Mouse (Mus musculus) adrenal gland, adult 8-10 months (tissue): Measurements from ENCODE around the gene Otud7a. TPM values are rescaled to one million over a fixed set of nuclear protein-coding genes. Genes with fewer than 3 reads are reported as not detected.

ENCODE experiments used
- DNase-seq: peaks from one replicate; pipeline ENCODE4 v3.0.0; 2022
- total RNA-seq, 4 experiments: library from RNA; stranded (reverse); gene quantifications; 2 replicates each; pipeline ENCODE4 v1.2.4; 2022

The Otud7a gene
- total RNA-seq, 4 experiments from 2014 or later = 0.96 to 2.0 (median 1.9) TPM

DNA sequence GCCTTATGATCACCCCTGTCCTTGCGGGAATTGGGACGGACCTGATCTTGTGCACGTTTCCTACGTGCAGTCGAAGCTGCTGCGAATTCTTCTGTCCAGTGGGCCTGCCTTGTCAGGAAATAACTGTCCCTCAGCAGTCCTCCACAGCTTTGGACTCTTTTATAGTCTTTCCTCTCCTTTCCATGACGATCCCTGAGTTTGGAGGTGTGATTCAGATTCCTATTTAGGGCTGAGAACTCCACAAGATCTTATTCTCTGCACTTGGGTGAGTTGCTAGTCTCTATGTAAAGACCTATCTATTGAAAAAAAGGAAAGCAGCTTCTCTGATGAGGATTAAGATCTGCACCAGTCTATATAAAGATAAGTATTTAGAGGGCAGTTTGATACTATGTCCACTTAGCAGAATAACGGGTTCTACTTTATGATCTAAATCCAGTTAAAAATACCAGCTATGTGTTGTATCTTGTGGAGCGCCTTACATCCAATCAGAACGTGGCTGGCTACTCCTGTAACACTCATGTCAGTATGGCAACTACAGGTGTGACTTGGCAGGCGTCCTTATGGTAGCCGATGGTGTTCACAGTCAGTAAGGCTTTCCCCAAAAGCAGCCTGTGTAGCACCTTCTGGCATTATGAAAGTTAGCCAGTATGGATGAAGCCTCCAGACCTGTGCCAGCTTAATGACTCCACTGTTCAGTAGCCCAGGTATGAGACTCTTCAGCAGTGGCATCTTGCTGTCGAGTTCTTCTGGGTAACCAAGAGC lies 274.8 kb downstream of the Otud7a start:
- no peak for DNase-seq

DNA sequence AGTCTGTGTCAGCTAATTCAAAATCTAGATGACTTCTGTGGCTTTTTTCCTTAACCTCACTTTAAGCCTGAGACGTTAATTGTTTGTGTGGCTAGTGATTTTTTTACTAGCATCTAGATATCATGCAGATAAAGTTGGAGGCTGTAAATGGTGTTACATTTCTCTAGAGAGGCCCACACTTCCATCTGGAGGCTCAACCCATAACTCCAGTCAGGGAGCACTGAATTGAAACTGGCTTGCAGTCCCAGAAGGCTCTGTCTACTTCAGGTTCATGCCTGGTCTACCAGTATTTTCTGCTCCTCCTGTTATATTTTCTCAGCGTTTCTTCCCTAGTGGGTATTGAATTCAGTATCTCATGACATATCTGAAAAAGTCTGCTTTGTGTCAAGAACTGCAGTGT lies 276.1 kb downstream of the Otud7a start:
- no peak for DNase-seq

DNA sequence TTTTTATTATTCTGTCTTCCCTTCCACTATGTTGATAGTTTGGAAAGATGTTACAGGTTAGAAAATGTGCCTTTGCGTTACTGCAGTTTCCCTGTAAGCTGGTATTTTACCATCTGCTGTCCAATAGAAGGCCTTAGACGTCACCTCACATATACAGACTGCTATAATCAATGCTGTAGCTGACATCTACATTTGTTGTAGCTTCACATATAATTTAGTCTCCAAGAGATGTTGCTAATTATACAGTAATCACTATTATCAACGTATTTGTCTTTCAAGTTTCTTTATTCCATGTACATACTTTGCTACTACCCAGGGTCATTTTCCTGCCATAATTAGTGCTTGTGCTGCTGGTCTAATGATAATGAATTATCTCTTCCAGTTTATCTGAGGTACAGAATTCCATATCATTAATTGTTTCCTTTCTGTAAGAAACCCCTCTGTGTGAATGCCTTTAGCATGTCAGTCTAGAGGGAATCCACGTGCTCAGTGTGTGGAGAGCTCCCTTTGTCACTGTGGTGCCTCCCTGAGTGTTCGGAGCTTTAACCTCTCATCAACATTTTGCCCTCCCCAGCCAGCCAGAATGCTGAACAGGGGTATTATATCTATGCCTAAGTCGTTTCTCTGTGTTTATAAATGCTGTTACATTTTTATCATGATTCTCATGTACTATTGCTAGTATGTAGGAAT lies 280.6 kb downstream of the Otud7a start:
- no peak for DNase-seq

DNA sequence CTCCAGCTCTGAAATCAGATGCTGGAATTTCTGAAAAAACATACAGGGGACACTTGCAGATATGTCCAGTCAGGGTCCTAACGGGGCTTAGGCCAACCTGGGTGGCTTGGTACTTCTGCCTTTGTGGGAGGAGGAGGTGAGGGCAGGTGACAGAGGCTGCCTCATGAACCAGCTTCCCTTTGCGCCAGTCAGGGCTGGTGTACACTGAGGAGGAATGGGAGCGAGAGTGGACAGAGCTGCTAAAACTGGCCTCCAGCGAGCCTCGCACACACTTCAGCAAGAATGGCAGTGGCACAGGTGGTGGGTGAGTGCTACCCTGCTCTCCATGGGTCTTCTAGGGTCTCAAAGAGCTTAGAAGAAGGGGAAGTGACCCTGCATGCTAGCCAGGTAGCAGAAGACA lies 285.1 kb downstream of the Otud7a start:
- no peak for DNase-seq

DNA sequence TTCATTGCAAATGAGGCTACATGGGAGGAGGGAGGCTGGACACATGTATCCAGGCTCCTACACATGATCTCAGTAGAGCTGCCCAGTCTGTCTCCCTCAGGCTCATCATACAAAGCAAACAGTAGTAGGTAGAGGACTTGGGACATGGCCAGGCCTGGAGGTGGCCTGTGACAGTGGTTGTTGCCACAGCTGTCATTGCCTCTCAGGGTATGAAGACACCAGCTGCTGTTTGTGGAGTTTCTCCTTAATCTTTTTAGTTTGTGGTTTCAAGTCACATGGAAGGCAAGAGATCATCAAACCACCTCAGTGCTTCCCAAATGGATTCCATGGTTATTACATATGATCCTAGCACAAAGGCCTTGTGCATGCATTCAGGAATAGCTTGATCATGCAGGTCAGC lies 285.5 kb downstream of the Otud7a start:
- no peak for DNase-seq

DNA sequence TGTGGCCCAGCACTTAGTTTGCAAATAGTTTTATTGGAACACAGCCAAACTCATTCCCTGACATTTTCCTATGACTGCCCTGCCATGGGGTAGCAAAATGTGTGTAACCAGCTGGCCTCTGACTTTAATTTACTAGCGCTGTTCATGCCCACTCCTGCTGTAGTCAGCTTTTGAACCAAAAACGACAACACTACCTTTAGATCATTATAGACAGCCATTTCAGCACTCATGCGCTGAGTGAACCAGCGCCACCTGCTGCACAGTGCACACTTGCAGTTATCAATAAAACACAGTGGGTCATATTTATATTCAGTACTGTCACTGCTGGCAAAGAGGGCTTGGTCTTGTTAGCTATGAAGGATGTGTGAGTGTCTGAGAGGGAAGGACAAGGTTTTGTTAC lies 293.2 kb downstream of the Otud7a start:
- no peak for DNase-seq

DNA sequence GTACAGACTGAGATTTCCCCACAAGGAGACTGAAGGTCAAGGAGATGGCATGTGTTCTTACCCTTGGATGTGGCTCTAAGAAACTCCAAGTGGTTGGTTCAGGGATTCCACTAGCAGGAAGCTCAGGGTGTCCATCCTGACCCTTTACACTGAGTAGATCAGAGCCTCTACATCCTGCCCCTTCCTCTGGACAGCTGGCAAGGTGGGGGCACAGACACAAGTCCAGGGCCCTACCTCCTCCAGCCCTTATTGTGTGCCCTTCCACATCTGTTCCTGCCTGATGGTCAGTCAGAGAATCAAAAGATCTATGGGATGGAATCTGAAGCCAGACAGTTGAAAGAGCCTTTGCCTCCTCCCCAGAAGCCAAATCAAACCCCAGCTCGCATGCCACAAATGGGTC lies 293.6 kb downstream of the Otud7a start:
- no peak for DNase-seq

DNA sequence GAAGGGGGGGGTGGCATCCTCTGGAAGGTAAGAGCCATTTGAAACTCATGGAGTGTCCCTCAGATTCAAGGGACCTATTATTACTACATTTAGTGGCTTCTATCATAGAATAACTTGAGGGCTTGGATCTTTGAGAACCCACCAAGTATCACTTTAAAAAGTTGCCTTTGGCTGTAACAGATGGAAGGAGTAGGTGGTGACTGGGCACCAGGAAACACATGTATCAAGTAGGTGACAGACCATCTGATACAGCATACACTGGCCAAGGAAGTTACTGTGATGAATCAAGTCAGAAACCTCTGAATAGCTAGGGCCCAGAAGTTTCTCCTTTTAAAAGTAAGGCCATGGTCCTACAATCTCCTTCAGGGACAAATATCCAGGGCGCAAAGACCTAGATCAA lies 298.6 kb downstream of the Otud7a start:
- DNase-seq = no peak

DNA sequence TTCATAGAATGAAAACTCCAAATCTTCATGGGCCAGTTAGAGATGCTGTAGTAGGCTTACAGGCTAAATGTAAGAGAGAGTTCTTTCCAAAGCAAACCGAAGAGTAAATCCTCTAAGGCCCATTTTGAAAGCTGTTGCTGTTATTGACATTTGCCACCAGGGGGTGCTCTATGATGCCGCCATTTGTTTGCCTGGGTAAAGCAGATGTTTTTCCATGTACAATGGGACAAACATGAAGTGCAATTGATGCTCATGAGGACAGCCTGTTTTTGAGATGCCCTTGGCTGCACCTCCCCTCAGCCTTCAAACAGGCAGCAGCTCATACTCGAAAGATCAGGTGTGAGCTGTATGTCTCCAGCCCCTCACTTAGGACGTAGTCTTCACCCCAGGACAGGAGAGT lies 307.5 kb downstream of the Otud7a start:
- no peak for DNase-seq

DNA sequence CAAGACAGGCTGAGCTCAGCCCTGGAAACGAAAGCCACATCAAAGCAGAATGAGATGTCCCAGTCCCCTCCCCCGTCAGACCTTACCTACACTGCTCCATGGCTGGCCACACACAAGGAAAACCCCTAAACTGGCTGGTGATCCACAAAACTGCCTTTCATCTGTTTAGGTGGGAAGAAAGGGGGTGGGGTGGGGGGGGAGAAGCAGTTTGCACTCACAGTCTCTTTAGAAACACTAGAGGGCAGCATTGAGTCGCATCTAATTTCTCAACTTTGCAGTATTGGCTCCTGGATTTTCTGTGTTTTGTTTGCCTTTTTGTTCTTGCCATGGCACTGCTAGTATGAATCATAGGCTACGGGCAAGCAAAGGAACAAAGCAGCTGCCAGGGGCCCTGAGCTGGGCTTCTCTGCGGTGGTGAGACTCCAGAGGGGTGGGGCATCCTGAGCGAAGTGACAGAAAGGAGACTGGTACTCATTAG lies 308.8 kb downstream of the Otud7a start:
- no peak for DNase-seq

DNA sequence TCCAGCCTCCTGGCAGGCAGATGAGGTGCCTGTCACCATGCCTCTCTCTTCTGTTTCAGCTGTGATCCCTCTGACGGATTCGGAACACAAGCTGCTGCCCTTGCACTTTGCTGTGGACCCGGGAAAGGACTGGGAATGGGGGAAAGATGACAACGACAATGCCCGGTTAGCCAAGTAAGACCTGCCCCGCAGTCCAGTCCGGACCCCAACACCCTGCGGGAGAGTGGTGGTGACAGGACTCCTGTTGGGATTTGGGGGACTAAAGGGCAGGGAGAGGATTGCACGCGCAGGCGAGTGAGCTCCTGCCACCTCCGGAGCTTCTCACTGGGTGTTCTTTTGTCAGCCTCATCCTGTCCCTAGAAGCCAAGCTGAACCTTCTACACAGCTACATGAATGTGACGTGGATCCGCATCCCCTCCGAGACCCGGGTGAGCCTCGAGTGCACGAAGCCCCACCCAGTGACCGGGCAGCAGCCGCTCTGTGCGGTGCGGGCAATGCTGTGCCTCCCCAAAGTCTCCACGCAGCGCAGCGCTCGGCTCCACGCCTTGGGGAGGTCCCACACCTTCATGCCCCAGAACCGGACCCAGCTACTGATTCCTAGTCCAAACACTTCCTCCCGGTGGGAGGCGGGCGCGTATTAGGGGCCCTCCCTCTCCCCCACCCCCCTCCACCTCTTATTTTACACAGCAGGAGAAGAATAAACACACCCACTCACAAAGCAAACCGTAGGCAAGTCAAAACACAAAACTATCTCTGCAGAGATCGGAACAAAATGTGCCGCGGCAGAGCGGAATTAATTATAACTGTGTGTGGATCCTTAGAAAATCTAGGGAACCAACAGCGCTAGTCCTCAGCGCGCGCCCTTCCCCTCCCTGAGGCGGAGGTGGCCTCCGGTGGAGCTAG lies 310.3 kb downstream of the Otud7a start:
- no peak for DNase-seq

DNA sequence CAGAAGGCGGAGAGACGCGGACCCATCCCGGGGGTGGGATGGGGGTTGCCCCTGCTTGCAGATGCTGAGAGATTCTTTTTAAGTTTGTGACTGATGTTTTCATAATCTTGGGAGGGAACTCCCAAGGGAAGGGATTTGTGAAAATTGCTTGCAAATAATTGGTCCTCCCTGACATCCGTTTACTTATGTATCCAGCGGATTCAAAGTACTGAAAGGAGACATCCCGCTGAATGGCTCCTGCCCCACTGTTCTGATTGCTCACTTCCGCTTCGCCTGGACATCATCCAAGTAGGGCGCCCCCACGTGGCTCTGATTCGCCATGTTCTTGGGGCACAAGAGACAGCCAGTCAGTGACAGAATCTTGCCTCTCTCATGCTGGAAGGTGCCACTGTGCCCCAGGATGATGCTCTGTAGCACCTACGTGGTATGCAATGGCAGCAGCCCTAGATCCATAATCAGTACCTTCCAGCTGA lies 311.0 kb downstream of the Otud7a start:
- DNase-seq = peak; percentile 84

DNA sequence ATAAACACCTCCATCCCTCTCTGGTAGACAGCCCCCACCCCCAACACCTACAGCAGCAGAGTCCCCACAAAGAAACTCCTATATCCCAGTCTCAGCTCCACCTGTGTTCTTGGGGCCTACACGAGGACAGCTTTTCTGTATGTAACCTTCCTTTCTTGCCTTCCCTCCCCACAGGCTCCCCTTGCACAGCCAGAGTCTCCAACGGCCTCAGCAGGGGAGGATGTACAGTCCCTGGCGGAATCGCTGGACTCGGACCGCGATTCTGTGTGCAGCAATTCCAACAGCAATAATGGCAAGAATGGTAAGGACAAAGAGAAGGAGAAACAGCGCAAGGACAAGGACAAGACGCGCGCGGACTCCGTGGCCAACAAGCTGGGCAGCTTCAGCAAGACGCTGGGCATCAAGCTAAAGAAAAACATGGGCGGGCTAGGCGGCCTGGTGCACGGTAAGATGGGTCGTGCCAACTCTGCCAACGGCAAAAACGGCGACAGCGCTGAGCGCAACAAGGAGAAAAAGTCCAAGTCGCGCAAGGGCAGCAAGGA lies 312.7 kb downstream of the Otud7a start:
- no peak for DNase-seq

DNA sequence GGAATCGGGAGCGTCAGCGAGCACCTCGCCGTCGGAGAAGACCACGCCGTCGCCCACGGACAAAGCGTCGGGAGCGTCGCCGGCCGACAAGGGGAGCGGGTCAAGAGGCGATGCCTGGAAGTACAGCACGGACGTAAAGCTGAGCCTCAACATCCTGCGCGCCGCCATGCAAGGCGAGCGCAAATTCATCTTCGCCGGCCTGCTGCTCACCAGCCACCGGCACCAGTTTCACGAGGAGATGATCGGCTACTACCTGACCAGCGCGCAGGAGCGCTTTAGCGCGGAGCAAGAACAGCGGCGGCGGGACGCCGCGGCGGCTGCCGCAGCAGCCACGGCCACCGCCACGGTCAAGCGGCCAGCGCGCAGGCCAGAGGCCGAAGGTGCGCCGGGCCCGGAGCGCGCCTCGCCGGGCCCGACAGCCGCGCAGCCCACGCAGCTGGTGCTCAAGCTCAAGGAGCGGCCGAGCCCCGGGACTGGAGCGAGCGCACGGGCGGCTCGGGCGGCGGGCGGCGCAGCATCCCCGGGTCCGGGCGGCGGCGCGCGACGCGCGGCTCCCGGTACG lies 313.2 kb downstream of the Otud7a start:
- no peak for DNase-seq

DNA sequence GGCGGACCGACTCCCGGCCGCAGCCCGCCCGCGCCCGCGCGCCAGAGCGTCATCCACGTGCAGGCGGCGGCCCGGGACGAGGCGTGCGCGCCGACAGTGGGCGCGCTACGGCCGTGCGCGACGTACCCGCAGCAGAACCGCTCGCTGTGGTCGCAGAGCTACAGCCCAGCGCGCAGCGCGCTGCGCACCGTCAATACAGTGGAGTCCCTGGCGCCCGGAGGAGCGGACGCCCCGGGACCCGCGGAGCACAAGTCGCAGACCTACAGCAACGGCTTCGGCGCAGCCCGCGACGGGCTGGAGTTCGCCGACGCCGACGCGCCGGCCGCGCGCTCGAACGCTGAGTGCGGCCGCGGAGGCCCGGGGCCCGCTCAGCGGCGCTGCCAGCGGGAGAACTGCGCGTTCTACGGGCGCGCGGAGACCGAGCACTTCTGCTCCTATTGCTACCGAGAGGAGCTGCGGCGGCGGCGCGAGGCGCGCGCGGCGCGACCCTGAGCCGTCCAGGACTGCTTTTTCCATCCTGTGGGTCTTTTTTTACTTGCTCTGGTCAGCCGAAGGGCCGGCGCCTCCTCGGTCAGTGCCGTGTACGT lies 313.8 kb downstream of the Otud7a start:
- DNase-seq = no peak

DNA sequence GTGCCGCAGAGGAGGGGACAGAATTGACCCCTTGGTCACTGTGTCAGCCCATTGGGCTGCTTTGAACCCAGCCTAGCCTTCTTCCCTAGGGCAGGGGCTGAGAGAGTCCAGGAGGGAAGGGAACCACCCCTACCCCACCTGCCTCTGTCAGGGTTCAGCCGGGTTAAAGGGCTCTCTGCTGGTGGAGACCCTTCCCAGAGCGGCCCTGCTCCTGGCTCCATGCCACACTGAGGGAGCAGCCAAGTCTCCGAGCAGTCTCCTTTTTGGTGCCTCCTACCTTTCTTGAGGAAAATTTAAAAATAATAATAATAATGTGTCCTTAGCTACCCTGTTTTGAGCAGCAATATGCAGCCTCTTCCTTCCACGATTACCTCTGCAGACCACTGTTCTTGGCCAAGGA lies 315.1 kb downstream of the Otud7a start:
- no peak for DNase-seq

DNA sequence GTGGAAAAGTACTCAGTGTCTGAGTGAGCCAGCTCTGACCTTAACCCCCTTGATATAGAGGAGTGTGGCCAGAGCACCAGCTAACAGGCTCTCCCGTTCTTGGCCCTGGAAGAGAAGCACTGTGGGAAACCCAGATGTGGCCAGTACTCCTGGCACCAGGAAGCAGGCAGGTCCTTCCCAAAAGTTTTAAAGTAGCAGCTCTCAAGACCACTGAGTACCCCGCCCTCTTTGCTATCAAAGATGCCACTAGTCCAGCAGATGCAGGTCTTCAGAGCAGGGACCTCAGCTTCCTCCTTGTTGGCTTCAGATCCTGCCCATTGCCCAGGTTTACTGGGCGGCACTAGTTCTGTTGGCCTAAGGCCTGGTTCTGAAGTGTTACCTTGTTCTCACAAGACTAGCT lies 318.0 kb downstream of the Otud7a start:
- no peak for DNase-seq

DNA sequence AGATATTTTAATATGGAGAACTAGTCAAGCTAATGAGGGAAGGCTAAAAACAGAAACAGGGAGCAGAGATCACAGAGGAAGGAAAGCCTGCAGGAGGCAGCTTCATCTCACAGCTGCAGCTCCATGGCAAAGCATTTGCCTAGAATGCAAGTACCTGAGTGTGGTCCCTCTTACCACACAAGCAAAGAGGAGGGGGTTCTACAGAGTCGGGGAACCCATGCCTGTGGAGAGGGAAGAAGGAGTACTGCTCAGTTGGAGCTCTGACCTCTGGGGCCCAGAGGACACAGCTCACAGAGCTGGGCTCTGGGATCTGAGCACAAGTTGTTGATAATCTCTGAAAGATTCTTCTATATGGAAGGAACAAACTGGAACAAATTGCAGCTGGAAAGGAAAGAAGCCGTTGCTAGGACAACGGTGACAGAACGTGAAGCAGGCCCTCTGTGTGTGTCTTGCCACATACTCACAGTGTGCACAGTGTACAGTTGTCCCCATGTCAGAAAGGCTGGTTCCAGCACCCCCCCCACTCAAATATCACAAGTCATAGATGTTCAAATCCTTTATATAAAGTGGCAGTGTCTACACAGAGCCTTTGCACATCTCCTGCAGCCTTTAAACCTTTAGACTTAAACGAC lies 324.0 kb downstream of the Otud7a start:
- DNase-seq = no peak

DNA sequence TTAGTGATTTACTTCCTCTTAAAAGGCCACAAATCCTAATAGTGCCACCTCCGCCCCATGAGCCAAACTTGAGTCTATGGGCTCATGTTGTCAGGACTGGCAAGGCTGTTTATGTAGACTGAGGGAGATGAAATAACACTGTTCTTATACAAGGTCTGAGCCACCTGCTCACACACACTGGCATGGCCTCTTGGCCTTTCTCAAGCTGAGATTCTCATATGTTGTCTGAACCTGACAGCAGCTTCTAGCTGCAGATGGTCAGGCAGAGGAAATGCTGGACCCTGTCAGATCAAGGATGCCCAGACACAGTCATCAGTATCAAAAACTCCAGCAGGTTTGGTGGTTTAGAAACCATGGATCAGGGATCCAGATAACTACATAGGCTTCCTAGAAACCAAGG lies 328.7 kb downstream of the Otud7a start:
- DNase-seq = no peak

DNA sequence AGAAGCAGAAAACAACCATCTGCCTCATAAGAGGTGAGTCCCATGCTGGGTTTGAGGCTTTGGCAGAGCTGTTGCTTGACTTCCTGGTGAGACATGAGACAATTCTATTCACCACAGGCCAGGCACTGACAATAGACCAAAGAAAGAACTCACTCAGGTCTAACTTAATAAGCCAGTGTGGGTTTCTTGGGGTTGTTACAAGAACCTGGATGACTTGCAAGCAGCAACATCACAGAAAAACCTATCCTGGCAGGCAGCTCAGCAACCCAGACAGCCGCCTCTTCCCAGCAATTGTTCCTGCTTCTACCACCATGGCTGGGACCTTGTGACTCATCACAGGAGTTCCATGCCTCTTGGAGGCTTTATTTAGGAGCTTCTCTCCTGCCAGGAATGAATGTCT lies 329.7 kb downstream of the Otud7a start:
- no peak for DNase-seq

DNA sequence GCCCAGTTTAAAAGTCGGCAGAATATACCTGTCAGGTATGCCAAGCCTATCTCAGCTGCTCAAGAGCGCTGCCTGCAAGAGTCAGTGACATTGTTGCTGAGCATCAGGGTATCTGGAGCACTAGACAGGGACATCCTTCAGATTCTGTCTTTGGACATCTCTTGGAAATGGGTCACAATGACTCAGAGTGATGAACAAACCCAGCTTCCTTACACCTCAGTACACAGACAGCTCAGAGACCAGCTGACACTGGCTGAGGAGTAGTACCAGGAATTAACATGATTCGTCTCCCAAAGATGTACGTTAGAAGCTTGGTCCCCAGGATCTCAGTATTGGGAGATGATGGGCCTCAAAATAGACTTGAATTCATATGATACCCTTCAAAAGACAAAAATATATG lies 332.8 kb downstream of the Otud7a start:
- DNase-seq = no peak
